Mouse (Mus musculus) cerebellum, postnatal 36 days (tissue): Measurements from ENCODE around the gene Svbp.
A peak's percentile ranks its signal among the peaks of the same experiment; 100 is the strongest.

ENCODE experiments used
- DNase-seq, 2 experiments: peaks; one replicate each; pipeline ENCODE4 v3.0.0; 2021 to 2022; ENCODE audit warnings: mixed read lengths in 2 of 2

The Svbp gene

GRCm38 (mm10) chr4:119194909-119195581 is at the start of gene Svbp:
TSS of gene Svbp (plus strand) at chr4:119195306.
- peak; percentile 75 to 88 for DNase-seq

- DNase-seq: no peak
Observed at GRCm38 (mm10) chr4:119146816-119147215, 48.3 kb upstream of the Svbp start.

DNA sequence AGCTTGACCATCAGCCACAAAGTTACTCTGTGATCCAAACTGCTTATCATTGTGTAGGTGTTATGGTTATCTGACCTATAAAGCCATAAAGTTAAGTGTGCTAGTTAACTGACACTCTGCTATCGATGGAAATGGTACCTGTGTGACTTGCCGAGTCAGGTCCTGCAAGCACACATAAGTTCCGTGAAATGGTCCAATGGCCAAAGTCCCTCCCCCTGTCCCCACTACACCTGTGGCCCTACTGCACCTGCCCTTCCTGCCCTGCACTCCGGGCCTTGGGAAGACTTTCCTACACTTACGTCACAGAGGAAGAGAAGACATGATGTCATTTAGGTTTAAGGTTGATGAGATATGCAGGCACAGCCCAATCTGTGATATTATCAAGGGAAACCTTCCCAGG is 47.8 kb upstream of the Svbp start:
- no peak for DNase-seq

- DNase-seq: no peak
Observed at GRCm38 (mm10) chr4:119148741-119149140, 46.4 kb upstream of the Svbp start.

DNA sequence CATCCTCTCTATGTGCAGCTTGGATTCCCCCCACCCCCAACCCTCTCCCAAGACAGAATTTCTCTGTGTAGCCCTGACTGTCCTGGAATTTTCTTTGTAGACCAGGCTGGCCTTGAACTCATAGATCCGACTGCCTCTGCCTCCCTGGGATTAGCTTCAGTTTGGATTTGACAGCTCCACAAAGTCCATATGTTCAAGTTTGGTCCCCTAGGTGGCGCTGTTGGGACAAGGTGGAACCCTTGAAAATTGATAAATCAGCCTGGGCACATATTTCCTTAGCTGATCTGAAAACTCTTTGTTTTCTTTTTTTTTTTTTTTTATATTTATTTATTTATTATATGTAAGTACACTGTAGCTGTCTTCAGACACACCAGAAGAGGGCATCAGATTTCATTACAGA is 37.9 kb upstream of the Svbp start:
- DNase-seq: peak; percentile 45 to 52

- DNase-seq: no peak
Observed at GRCm38 (mm10) chr4:119157891-119158290, 37.2 kb upstream of the Svbp start.

GRCm38 (mm10) chr4:119161358-119161757 is 33.7 kb upstream of the Svbp start:
- DNase-seq: no peak

- DNase-seq: no peak
Observed at GRCm38 (mm10) chr4:119162990-119163389, 32.1 kb upstream of the Svbp start.

- DNase-seq: no peak
Observed at GRCm38 (mm10) chr4:119165916-119166315, 29.2 kb upstream of the Svbp start.

DNA sequence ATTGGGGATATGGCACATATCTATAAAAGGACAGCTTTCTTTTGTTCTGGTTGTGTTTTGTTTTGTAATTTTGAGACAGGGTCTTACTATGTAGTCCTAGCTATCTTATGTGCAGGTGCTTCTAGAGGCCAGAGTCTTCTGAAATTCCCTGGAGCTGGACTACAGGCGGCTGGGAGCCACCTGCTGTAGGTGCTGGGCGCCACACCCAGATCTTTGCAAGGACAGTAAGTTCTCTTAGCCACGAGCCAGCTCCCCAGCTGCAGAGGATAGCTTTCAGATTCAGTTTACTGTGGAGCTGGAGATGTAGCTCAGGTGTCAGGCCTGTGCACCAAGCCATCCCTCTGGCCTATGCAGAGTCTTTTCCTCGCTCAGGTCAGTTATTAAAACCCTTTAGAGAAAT is 28.0 kb upstream of the Svbp start:
- no peak for DNase-seq

DNA sequence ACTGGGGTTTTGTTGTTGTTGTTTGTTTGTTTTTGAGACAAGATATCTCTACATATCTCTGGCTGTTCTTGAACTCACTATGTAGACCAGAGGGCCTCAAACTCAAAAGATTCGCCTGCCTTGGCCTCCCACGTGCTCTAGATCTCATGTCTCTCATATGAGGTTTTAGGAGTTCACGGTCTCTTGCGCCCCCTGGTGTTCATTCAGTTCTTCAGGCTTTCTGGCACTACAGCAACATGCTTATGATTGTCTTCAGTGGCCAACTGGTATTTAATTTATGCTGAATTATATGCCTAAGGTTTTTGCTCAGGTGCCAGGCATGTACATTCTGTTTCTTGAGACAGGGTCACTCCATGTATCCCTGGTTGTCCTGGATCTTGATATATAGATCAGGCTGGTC is 27.4 kb upstream of the Svbp start:
- DNase-seq: peak; percentile 84 to 91

DNA sequence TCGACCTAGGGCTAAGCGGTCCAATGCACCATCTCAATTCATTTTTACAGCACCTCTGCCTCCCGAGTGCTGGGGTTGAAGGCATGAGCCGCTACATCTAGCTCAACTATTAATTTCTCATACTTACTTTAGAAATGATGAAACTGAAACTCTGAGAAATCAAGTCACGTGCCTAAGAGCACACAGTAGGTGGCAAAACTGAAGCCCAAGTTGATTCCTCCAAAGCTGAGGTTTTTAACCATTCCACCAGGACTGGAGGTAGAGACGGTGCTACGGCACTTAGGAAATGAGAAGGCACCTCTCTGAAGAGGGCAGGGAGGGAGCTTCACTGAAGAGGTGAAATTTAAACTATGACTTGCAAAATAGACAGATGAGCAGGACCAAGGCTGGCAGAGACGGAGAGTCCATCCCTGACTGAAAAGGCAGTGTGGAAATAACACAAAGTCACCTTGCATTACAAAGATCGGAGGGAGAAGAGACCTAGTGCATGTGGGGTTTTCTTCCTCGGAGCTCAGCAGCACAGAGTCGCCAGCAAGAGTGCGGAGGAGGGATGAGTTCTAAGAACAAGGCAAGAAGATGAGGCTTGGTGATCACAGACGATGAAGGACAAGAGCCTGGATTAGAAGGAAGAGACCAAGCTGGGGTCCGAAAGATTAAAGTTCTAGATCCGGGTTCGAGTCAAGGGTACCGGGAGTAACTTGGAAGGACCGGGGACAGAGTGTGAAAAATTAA is 22.0 kb upstream of the Svbp start:
- peak in 1 of 2 experiments; percentile 17 for DNase-seq

- DNase-seq: peak; percentile 91 to 94
Observed at GRCm38 (mm10) chr4:119173851-119174453, 21.2 kb upstream of the Svbp start, which contains the start of gene Zfp691. TSS of gene Zfp691 (minus strand) at chr4:119174195.

- DNase-seq: no peak
Observed at GRCm38 (mm10) chr4:119177702-119178101, 17.4 kb upstream of the Svbp start.

GRCm38 (mm10) chr4:119178331-119178730 is 16.8 kb upstream of the Svbp start:
- no peak for DNase-seq

DNA sequence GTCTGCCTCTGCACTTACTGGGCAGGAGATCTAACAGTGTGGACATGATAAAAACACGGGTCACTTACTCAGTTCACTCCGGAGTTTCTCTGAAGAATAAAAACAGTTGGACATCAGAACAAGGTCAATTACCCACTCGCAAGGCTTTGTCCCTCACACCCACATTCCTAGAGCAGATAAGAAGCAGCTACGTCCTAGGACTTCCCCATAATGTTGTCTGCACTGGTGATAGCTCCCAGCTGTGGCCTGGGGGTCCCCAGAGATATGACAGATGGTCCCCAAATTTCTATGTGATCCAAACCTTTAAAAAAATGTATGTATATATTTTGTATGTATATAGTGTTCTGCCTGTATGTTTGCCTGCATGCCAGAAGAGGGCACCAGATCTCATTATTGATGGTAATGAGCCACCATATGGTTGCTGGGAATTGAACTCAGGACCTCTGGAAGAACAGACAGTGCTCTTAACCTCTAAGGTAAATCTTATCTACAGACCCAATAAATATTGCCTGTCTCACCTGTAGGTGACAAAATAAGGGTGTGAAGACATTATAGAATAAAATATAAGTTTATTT is 14.9 kb upstream of the Svbp start:
- DNase-seq: no peak

GRCm38 (mm10) chr4:119181456-119181855 is 13.7 kb upstream of the Svbp start:
- no peak for DNase-seq

- no peak for DNase-seq
Observed at GRCm38 (mm10) chr4:119183525-119183924, 11.6 kb upstream of the Svbp start.

- no peak for DNase-seq
Observed at GRCm38 (mm10) chr4:119185771-119186170, 9.3 kb upstream of the Svbp start.

GRCm38 (mm10) chr4:119188060-119188785 is 6.9 kb upstream of the Svbp start:
- no peak for DNase-seq

DNA sequence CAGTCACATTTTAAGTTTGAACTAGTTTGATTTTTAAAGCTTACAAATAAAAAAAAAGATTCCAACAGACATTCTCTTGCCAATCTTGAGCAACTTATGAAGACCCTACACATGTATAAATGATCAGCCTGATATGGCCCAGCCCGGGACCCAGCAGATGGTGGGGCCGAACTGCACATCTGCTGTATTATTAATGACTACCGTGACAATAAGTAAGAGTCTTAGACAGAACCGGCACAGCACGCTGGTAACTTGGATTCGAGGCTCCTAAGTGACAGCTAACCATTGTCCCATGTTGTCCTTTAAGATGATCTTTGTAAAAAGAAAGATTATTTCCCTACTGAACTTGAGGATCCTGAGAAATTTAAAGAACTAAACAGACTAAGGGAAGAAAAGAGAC is 5.7 kb upstream of the Svbp start:
- DNase-seq: no peak

GRCm38 (mm10) chr4:119189864-119190263 is 5.2 kb upstream of the Svbp start, which contains the start of gene Ermap:
TSS of gene Ermap (minus strand) at chr4:119190011.
- DNase-seq: no peak

GRCm38 (mm10) chr4:119190618-119191017 is 4.5 kb upstream of the Svbp start:
- no peak for DNase-seq
